Comparison of ENCODE assay signal across 8 mouse cellular contexts in the genomic region with DNA sequence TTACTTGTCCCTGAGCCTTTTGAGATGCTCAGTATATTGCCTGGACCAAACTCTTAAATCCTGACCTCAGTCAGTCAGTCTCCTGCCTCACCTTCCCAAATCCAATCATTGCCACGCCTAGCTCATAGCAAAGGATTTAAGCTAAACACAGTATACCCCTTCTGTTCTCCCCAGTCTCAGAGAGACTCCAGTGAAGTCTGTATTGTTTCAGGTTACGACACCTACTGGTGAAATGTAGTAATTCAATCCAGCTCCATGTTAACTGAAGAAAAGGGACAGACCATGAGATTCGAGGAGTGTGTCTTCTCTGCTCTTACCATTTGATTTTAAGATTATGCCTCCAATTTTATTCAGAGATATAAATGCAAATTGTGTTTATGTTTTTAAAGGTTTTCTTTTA.
DNase-seq lines count a peak whose midpoint lies in the region; ATAC-seq and TF ChIP-seq lines count a peak whose summit lies in the region.

No protein-coding gene starts in this region.

- no peak overlapping the region for H3K27ac ChIP-seq in embryonic facial prominence, embryonic 15.5 days (replicated peaks)
- H3K27ac ChIP-seq in intestine, postnatal 0 days (ENCODE audit: low read depth, low read length) = no peak overlapping the region

- peaks cover 12% of the 10 kb centered on the region; the same call in 1 of the 2 replicates for H3K4me1 ChIP-seq in embryonic facial prominence, embryonic 15.5 days
- H3K4me1 ChIP-seq in intestine, postnatal 0 days (replicated peaks; ENCODE audit: control insufficient read depth, insufficient read depth, low read length) = no peaks in the 10 kb centered on the region

- H3K27me3 ChIP-seq in embryonic facial prominence, embryonic 15.5 days = no peaks in the 10 kb centered on the region
- no peaks in the 10 kb centered on the region for H3K27me3 ChIP-seq in intestine, postnatal 0 days (replicated peaks; ENCODE audit: control insufficient read depth, insufficient read depth, low read length)

- 0 out of 2 replicates have a peak, but pooled peaks have one; percentile 24 for ATAC-seq in embryonic facial prominence, embryonic 15.5 days (ENCODE audit: insufficient number of reproducible peaks, low FRiP score, low TSS enrichment, low read depth)
- no peak for ATAC-seq in intestine, postnatal 0 days

- DNase-seq in heart, adult 18-20 months = peak; percentile 41 to 74
- no peak for DNase-seq in heart, postnatal 25 days (ENCODE audit: low spot score)
- peak; percentile 72 for DNase-seq in 3T3-L1 (ENCODE audit: low read depth, low spot score)
- DNase-seq in T-cell, adult 2 months (ENCODE audit: low spot score) = peak; percentile 35
- DNase-seq in naive thymus-derived CD4-positive, alpha-beta T cell, adult 2 months (ENCODE audit: low read depth) = peak; percentile 76
- DNase-seq in gastrocnemius, postnatal 25 days = no peak

- no peak overlapping the region for H3K4me2 ChIP-seq in embryonic facial prominence, embryonic 15.5 days (replicated peaks)
- no peak overlapping the region for H3K4me2 ChIP-seq in intestine, postnatal 0 days (replicated peaks; ENCODE audit: low read depth)

- H3K36me3 ChIP-seq in embryonic facial prominence, embryonic 15.5 days = 0 out of 2 replicates have a peak, but pooled peaks cover 4% of the 10 kb centered on the region
- H3K36me3 ChIP-seq in intestine, postnatal 0 days (ENCODE audit: control insufficient read depth, insufficient read depth) = 0 out of 2 replicates have a peak, but pooled peaks cover 7% of the 10 kb centered on the region

- no peak overlapping the region for H3K4me3 ChIP-seq in embryonic facial prominence, embryonic 15.5 days (replicated peaks)
- no peak overlapping the region for H3K4me3 ChIP-seq in intestine, postnatal 0 days (ENCODE audit: low read depth, low read length)

- 14% methylated on average over 3 of the region's 3 CpGs for WGBS in embryonic facial prominence, embryonic 15.5 days
- 18% methylated on average over 3 of the region's 3 CpGs for WGBS in intestine, postnatal 0 days

- TF ChIP-seq CTCF in intestine, postnatal 0 days (IDR thresholded peaks at IDR 0.05; ENCODE audit: low read depth) = peak; percentile 84

- no peak overlapping the region for H3K9ac ChIP-seq in embryonic facial prominence, embryonic 15.5 days
- no peak overlapping the region for H3K9ac ChIP-seq in intestine, postnatal 0 days (ENCODE audit: low read depth, low read length)

- intact Hi-C loops in heart, postnatal 25 days (cut with DNase I) = loop anchor here (2.0 to 5.0 kb wide), 2 partner anchors 109 to 473 kb away; no protein-coding TSS in a partner anchor

- H3K9me3 ChIP-seq in embryonic facial prominence, embryonic 15.5 days (replicated peaks) = no peaks in the 10 kb centered on the region
- no peaks in the 10 kb centered on the region for H3K9me3 ChIP-seq in intestine, postnatal 0 days (ENCODE audit: control insufficient read depth)

Comparison
In these comparisons a context has a peak if more than half of its experiments do, and no peak if none do; other contexts are left out.
1. DNase-seq: peak in heart, adult 18-20 months (2 of 2), 3T3-L1 (single experiment), T-cell, adult 2 months (single experiment) and naive thymus-derived CD4-positive, alpha-beta T cell, adult 2 months (single experiment); none in heart, postnatal 25 days (single experiment) and gastrocnemius, postnatal 25 days (single experiment).